Mouse (Mus musculus): ENCODE measurements around the gene Ccnb1ip1.
A peak's percentile ranks its signal among the peaks of the same experiment; 100 is the strongest.
"Not testable (repeated sequence)": the region's sequence is repeated elsewhere in the genome, so short reads cannot be mapped to it uniquely, and the experiment has no call there.

Gene Ccnb1ip1

DNA sequence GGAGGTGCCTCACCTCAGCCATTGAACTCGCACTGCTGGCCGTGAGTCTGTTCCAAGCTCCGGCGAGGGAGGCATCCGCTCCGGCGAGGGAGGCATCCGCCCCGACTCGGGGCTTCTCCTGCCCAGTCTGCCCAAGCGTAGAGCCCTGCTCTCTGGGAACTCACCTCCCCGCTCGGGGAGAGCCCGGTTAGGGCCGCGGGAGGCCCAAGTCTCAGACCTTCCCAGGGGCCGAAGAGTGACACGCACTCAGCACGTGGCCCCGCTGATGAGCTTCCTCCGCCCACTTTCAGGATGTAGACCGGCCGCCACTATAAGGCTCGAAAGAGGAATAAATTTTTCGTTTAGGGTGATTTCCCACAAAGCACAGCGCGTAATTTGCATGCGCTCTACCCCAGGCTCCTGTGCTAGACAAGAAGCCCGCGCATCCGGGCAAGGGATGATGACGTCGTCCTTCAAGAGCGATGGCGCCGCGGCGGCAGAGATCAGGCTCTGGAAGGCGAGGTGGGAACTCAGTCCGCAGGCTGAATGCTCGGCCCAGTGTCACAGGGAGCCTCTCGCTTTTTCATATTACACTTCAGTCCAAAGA lies at the start of gene Ccnb1ip1, which contains the start of gene Parp2:
Gene Ccnb1ip1 (minus strand): TSS at position 246 of the 586 bp plus-strand sequence.
Gene Parp2 (plus strand): TSS at position 355 of the 586 bp plus-strand sequence.
- DNase-seq (ENCODE audit: low spot score), result peak; percentile 99

DNA sequence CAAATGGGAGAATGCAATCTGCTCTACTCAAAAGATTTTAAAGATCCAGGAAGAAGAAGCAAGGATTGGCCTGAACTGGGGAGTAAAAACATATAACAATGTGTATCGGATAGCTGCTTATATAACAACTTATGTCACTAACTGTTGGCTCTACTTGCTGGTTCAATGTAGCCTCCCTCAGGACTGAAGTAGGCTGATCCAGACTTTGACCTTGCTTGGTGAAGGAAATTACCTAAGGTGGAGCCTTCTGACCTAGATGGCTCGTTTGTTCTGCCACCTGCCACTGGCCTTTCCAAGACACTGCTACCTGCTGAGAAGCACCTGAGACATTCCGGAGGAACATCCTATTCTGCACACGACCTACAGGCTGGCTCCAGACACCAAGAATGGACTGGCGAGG lies 48.3 kb upstream of the Ccnb1ip1 start:
- DNase-seq (ENCODE audit: low spot score), result no peak

DNA sequence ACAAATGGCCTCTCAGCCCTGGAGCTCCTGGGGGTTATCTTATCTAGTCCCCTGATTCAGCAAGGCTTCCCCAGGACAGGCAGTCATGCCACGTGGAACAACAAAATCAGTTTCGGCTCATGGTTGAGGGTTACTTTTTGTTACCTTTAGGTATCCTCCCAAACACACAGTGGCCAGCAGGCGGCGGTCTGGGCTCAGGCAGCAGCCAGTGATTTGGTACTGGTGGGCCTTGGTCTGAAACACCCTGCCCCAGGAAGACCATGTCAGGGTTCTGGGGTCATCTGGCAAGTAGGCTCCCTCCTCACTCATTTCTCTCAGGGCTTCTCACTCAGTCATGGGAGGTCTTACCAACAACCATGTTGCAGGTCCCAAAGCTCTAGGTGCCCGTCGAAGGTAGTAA lies 29.7 kb upstream of the Ccnb1ip1 start:
- no peak for DNase-seq (ENCODE audit: low spot score)

DNA sequence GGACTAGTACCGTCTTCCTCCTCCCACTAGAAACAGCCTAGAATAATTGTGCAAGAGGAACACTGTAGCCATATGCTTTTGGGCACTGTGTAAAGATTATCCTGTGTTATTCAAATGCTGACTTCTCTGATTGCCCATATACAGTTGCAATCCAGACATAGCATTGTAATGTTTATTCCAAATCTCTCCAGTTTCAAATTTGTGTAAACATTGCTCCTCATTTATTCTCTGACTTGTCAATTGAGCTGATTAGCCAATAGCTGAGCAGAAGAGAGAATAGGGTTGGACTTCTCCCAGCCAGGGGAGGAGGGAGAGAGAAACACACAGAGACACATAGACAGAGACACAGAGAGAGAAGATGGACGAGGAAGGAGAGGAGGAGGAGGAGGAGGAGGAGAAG lies 26.9 kb upstream of the Ccnb1ip1 start:
- DNase-seq (ENCODE audit: low spot score), result no peak

DNA sequence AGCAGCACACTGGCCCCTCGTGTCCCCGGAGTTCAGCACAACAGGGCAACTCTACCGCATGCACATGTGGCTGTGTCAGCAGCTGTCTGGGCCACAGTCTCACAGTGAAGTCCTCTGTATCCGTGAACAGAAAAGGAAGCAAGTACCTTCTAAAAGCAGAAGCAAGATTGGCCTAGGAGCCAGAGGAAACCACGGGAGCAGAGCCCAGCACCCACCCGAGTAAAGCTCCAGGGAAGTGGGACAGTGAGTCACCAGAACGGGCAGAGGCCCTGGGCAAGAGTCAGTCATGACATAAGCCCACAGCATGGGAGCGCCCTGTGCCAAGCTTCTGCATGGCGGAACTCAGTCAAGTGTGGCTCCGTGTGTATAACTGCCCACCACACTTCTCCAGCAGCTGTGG lies 26.4 kb upstream of the Ccnb1ip1 start:
- DNase-seq (ENCODE audit: low spot score), result no peak

DNA sequence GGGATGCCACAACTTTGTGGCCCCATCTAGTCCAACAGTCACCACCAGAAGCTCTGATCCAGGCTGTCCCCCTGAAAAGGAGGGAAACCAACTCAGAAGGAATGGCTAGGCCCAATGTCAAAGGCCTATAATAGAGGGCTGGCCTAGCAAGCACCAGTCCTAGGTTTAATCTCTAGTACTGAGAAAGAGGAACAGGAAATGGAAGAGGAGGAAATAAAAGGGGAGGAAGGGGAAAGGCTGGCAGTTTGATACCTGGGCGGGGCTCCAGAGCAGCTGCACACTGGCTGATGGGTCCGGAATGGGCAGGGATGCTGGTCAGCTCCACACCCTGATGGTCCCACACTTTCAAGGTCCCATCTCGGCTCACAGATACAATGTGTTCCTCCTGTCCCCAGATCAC lies 22.3 kb upstream of the Ccnb1ip1 start:
- no peak for DNase-seq (ENCODE audit: low spot score)

DNA sequence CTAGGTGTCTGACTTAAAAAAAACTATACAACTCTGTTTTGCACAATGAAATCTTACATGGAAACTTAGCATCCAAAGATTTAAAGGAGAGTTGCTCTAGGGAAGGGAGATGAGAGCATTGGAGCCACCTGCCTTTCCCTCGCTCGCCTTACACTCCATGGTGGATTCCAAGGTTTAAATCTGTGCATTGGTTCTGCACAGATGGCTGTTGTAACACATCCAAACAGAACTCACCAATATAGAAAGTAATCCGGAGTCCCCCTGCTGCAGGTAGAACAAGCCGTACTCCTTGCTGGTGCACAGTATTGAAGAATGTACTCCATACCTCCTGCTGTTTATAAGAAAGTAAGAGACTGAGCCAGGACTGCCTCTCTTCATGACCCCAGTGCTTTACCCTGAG lies 19.0 kb upstream of the Ccnb1ip1 start:
- DNase-seq (ENCODE audit: low spot score), result no peak

DNA sequence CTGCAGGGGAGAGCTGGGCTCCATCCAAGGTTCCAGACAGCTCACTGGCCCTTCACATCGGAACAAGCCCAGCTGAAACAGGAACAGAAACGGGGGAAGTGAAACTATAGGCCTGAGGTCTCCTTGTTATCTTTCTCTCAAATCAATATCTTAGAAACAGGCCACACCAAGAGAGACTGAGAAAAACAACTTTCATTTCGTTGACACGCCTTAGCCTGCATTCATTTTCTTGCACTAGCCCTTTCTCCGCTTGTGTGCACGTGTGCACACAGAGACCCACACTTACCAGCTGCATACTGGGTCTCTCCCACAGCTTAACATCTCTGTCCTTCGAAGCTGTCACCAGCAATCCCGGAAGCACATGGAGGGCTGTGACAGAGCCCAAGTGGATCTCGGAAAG lies 16.7 kb upstream of the Ccnb1ip1 start:
- DNase-seq (ENCODE audit: low spot score), result no peak

DNA sequence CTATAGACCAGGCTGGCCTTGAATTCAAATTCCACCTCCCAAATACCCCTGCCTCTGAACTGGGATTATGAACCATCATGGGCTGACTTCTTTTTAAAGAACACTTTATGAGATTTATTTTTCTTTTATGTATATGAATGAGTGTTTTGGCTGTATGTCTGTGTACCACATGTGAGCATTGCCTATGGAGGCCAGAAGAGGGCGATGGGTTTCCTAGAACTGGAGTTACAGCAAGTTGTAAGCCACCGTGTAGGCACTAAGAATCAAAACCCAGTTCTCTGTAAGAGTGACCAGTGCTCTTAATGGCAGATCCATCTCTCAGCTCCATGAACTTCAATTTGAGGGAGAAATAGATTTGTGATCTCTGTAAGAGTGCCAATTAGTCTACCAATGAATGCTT lies 15.7 kb upstream of the Ccnb1ip1 start:
- no peak for DNase-seq (ENCODE audit: low spot score)

DNA sequence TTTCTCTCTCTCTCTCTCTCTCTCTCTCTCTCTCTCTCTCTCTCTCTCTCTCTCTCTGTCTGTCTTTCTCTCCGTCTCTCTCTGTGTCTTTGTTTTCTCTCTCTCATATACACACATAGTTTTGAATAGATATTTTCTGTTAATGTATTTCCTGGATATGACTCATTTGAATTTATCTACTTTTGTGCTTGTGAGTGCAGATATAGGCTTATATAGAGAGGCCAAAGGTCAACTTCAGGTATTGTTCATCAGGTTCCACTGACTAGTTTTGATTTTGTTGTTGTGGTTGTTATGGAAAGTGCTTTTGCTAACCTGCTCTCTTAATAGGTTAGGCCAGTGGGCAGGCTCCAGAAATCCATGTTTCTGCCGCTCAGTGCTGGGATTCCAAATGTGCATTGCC lies 5.5 kb upstream of the Ccnb1ip1 start:
- no peak for DNase-seq (ENCODE audit: low spot score)

DNA sequence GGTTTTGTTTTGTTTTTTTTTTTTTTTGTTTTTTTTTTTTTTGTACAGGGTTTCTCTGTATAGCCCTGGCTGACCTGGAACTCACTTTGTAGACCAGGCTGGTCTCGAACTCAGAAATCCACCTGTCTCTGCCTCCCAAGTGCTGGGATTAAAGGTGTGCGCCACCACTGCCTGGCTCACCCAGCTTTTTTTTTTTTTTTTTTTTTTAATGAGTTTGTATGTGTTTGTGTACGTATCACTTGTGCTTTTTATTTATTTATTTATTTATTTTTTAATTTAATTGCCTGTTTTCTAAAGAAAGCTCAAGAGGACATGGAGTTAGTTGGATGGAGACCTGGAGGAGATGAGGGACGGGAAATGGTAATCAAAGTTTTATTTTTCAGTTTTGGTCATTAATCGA lies 1.1 kb downstream of the Ccnb1ip1 start:
- DNase-seq (ENCODE audit: low spot score), result not testable (repeated sequence)

DNA sequence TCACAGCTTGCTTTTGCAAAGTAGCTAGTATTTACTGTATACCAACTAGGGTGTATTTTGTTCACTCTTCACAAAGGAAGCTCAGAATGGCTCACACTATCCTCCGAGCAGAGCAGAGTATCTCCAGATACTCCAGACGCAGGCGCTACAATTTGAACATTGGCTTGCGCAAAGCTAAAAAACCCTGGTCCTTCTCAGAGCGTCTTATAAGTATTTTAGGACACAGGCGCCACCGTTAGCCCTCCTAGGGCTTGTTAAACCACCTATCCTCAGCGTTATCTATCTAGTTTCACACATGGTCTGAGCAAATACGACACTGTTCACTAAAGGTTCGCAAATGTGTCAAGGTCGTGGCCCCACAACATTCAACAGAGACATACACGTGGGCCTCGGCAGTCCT lies 2.8 kb downstream of the Ccnb1ip1 start:
- no peak for DNase-seq (ENCODE audit: low spot score)

DNA sequence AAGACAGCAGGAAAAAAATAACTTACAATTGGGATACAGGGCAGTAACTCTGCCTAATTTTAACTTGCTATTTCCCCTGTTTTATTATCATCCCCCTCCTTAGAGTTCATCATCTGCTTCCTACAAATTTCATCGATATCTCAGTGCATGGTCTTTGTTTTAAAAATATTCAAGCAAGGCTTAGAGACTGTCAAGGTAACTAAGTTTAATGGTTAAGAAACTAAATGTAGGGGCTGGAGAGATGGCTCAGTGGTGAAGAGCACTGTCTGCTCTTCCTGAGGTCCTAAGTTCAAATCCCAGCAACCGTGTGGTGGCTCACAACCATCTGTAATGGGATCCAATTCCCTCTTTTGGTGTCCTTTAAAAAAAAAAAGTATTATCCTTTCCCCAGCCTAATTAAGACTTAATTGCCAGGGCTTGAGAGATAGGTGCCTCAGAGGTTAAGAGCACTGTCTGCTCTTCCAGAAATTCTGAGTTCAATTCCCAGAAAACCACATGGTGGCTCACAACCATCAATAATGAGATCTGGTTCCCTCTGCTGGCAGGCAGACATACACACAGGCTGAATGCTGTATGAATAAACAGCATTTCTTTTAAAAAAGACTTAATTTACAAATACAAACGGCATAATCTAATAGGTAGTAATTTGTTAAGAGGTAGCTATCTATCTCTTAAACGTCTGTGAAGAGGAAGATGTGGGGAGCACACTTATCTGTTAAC lies 4.5 kb downstream of the Ccnb1ip1 start:
- DNase-seq (ENCODE audit: low spot score), result no peak

DNA sequence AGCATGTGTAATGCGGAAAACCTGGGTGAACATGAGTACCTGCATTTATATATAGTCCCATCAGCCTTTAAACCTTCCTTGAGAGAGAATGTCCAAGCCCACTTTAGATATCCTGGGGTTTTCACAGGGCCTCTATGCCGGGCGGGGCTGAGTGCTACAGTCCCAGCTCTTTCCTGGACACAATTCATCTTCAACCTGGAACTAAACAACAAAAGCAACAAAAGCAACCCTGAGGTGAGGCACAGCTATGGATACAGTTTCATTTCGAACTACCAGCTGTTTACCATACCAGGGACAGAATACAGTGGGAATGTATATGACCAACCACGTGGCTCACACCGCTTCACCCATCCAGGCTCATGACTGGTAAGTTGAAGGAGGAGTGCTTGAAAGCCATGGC lies 5.1 kb downstream of the Ccnb1ip1 start:
- no peak for DNase-seq (ENCODE audit: low spot score)

DNA sequence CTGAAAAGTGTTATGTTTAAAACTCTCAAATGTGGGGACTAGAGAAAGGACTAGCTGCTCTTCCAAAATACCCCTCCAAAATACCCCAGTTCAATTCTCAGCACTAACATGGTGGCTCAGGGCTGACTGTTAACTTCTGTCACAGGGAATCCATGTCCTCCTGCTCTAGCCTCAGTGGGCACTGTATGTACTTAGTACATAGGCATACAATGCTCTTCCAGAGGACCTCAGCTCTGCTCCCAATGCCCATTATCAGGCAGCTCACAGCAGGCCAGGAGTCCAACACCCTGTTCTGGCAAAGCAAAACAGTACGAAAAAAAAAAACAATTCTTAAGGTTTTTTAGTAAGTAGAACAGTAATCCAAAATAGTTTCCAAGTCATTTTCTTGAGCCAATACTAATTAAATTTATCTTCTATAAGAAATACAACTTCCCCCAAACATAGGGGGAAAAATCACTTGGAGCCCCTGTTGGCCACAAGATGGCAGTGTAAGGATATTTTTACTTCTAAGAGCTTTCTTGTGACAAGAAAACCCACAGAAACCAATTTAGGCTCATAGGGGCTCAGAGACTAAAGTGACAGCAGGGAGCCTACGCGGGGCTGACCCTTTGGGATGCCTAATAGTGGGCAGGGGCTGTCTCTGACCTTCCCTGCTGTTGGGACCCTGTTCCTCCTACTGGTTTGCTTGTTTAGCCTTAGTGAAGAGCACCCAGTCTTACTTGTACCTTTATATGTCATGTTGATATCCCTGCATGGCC lies 7.9 kb downstream of the Ccnb1ip1 start:
- no peak for DNase-seq (ENCODE audit: low spot score)

DNA sequence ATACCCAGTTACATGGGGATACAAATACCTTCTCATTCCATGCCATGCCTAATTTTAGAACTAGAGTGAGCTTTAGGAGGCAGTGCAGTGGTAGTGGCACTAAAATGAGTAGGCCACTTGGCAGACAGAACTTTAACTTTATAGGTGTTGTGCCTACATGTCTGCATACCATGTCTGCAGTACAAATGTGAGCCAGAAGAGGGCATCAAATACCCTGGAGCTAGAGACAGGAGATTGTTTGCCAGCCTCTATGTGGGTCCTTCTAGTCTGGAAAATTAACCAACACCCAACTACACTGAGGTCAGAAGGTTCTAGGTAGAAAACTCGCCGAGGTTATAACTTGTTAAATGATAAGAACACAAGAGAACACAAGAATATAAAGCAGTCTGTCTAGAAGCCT lies 9.0 kb downstream of the Ccnb1ip1 start:
- no peak for DNase-seq (ENCODE audit: low spot score)

DNA sequence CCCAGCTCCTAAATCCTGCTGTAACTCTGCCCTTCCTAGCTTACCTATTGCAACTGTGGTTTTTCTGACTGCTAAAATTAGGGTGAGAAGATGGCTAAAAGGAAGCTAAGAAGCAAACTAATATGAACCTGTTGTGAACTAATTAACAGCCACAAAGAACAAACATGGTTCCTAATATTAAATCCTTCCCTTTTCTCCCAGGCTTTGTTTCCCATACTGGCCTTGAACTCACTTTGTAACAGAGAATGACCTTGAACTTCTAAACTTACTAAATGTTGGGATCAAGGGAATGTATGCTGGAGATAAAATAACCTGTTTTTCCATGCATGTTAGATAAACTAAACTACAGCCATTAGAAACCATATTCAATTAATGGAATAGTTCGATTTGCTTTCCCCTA lies 11.1 kb downstream of the Ccnb1ip1 start:
- no peak for DNase-seq (ENCODE audit: low spot score)

DNA sequence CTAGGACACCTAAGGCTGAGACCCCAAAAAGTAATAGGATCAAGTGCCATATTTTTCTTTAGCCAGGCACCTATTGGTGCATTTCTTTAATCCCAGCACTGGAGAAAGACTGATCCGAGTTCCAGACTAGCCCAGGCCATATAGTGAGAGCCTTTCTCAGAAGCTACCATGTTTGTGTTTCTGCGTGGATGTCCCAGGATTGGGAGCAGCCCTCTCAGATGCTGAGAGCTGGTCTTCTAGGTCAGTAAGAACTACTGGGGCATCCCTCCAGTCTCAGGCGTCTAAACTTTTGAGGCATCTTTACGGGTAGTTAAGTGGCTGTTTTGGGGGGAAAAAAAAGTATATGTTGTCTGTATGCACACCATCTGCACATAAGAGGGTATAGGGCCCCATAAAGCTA lies 11.6 kb downstream of the Ccnb1ip1 start:
- DNase-seq (ENCODE audit: low spot score), result no peak

DNA sequence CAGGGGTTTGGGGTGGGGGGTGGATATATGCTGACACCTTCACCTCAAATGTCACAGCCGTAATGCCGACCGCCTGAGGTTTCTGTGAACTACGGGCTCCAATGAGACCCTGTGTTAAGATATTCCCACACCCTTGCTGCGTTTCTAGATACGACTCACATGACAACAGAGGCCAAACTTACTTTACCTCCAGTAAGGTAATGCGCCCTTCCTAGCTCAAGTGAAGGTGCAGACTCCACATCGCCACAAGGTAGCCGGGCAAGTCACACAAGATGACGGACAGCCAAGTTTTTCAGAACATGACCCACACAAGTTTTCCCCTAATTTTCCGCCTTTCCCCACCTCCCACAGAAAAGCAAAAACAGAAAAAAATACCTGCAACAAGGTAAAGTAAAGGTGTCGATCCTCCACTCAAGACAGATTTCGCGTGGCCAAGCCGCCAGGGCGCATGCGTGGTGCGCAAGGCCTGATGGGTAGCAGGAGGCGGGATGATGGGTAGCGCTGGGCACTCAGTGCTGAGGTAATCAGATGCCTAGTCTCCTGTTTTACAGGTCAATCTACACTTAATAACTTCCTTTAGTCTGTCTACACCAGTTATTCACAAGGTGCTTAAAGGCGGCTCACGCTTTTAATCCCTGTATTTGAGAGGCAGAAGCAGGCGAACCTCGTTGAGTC lies 12.1 kb downstream of the Ccnb1ip1 start:
- no peak for DNase-seq (ENCODE audit: low spot score)

DNA sequence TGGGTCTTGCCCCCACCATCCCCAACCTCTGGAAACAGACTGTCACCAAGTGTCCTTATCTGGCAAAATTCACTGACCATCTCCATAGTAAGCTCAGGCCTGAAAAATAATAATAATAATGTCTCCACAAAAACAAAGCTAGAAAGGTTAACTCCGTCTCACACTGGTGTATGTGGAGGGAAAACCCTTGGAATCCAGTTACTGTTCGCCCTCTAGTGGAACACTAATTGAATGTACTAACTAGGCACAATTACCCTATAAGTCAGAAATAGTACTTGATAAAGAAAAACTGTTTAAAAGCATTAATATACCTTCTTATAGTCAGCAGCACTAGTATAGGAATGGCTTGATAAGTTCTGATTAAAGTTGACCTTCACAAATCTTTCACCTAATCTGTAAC lies 19.4 kb downstream of the Ccnb1ip1 start:
- DNase-seq (ENCODE audit: low spot score), result no peak

DNA sequence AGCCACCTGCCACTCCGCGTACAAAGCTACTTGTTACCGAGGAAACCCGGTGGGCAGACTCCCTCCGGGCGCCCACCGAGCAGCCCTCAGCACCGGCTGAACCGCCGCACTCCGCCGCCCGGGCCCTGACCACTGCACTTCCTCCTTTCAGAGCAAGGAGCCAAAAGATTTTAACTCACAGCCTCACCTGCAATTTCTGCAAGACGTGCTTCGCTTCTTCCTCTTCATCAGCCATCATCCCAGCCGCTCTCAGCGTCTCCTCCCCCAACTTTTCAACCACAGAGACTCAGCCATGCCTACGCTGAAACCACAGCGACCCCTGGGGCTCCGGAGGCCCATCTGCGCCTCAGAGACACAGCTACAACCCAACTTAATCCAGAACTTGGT lies 22.3 kb downstream of the Ccnb1ip1 start, which contains the start of gene Ttc5:
Gene Ttc5 (minus strand): TSS at position 269 of the 387 bp plus-strand sequence.
- peak; percentile 90 for DNase-seq (ENCODE audit: low spot score)

DNA sequence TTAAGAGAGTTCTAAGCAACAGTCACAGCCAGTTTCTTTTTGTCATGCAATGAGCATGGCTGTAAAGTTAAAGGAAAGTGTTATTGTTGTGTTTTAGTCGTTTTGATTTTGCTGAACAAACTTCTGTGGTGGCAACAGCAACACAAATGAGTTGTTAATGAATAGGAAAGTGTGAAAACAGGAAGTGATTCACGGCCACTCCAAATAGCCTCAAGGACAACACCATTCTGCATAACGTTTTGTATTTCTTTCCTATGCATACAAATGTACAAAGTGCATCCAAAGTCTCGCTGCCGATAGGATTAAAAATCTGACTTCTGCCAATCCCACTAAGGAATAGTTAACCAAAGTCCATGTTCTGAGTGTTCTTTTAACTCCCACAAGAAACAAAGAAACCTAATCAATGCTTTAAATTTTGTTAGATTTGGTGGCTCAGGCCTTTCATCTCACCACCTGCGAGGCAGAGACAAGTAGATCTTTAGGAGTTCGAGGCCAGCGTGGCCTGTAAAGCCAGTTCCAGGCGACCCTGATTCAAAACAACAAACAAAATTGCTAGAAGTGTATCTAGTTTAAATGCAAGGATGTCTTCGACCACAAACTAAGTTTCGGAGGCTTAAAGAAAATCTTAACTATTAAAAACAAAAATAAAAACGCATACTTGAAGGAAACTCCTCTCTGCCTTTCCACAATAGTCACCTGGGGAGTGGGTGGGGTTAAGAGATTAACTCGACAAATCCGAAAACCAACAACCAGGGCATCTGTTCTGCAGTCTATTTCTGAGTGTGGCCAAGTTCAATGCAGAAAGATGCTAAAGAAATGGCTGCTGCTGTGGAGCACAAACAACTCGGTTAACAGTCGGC lies 22.9 kb downstream of the Ccnb1ip1 start:
- DNase-seq (ENCODE audit: low spot score), result no peak

Data from ovary, postnatal 10 days (tissue).